13 mouse cellular contexts compared by ENCODE assay signal in the genomic region with DNA sequence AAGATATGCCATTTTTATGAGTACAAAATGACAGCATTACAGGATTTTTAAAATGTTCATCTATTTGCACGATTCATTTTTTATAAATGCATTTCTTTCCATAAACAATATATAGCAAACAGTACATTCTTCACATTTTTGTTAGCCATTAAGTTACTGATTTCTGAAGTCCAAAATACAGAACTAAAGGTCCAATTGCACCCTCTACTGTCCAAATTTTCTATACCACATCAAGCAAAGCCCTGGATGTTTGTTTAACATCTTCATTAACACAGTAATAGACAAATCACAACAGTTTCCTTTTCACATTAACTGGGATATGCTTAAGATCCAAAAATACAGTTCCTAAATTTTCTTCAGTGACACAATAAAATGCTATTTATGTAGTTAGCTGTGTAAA.
DNase-seq lines count a peak whose midpoint lies in the region; ATAC-seq and TF ChIP-seq lines count a peak whose summit lies in the region.
"Had no signal": no experiment of that assay in that cellular context is flagged by ENCODE, and none has a peak within 500 bp of the region (broad histone marks: within the 10 kb centered on the region; RNA-seq: fewer than 3 reads in every experiment).

No protein-coding gene starts in this region.

- H3K4me1 ChIP-seq in heart, adult 2 months (ENCODE audit: control insufficient read depth, insufficient read depth, low read length), result no peaks in the 10 kb centered on the region
- no peaks in the 10 kb centered on the region for H3K4me1 ChIP-seq in heart, embryonic 11.5 days (ENCODE audit: control insufficient read depth, insufficient read depth, low read length)
- no peaks in the 10 kb centered on the region for H3K4me1 ChIP-seq in limb, embryonic 14.5 days (ENCODE audit: control insufficient read depth, insufficient read depth, low read length)
- no peaks in the 10 kb centered on the region for H3K4me1 ChIP-seq in limb, embryonic 10.5 days
- H3K4me1 ChIP-seq in heart, embryonic 10.5 days, result no peaks in the 10 kb centered on the region
- H3K4me1 ChIP-seq: hindbrain, embryonic 12.5 days; limb, embryonic 15.5 days; midbrain, embryonic 10.5 days; neural tube, embryonic 15.5 days had no signal

- no peak overlapping the region for H3K9ac ChIP-seq in heart, adult 2 months (ENCODE audit: low read depth, low read length)
- H3K9ac ChIP-seq in heart, embryonic 11.5 days (ENCODE audit: low read depth, low read length), result no peak overlapping the region
- H3K9ac ChIP-seq in limb, embryonic 14.5 days (ENCODE audit: low read depth, low read length, severe bottlenecking), result no peak overlapping the region
- H3K9ac ChIP-seq: hindbrain, embryonic 12.5 days; limb, embryonic 15.5 days; neural tube, embryonic 15.5 days had no signal

- no peak for ATAC-seq in heart, embryonic 11.5 days (replicated peaks; ENCODE audit: insufficient number of reproducible peaks, low FRiP score, low TSS enrichment)
- ATAC-seq in limb, embryonic 14.5 days (ENCODE audit: low FRiP score, low read depth), result no peak

- WGBS in heart, adult 2 months, result 22% methylated on average over 1 of the region's 1 CpGs
- WGBS in heart, embryonic 11.5 days (ENCODE audit: insufficient replicate concordance), result 36% methylated on average over 1 of the region's 1 CpGs
- 28% methylated on average over 1 of the region's 1 CpGs for WGBS in limb, embryonic 14.5 days
- 54% methylated on average over 1 of the region's 1 CpGs for WGBS in limb, embryonic 10.5 days
- 32% methylated on average over 1 of the region's 1 CpGs for WGBS in heart, embryonic 10.5 days

- intact Hi-C loops in heart, adult 2 months (cut with DNase I), result loop anchor here (5.0 to 10.0 kb wide), 2 partner anchors 839 to 1016 kb away; no protein-coding TSS in a partner anchor

- no peak for TF ChIP-seq POLR2A in heart, adult 2 months (IDR thresholded peaks at IDR 0.05; ENCODE audit: insufficient read depth, low read depth, low read length)
- no peak for TF ChIP-seq POLR2A in limb, embryonic 14.5 days (IDR thresholded peaks at IDR 0.05; ENCODE audit: borderline replicate concordance, extremely low read depth, insufficient read depth, insufficient read length)

- no peaks in the 10 kb centered on the region for H3K27me3 ChIP-seq in heart, adult 2 months (ENCODE audit: control insufficient read depth, insufficient read depth, low read length)
- H3K27me3 ChIP-seq in heart, embryonic 11.5 days (ENCODE audit: control insufficient read depth, insufficient read depth, low read length), result no peaks in the 10 kb centered on the region
- no peaks in the 10 kb centered on the region for H3K27me3 ChIP-seq in limb, embryonic 14.5 days (ENCODE audit: control insufficient read depth, insufficient read depth, low read length)
- no peaks in the 10 kb centered on the region for H3K27me3 ChIP-seq in limb, embryonic 10.5 days (ENCODE audit: low read depth, poor library complexity, severe bottlenecking)
- no peaks in the 10 kb centered on the region for H3K27me3 ChIP-seq in heart, embryonic 10.5 days (ENCODE audit: insufficient read depth, poor library complexity, severe bottlenecking)
- H3K27me3 ChIP-seq: hindbrain, embryonic 12.5 days; limb, embryonic 15.5 days; neural tube, embryonic 15.5 days had no signal

- no peak overlapping the region for H3K4me3 ChIP-seq in heart, adult 2 months
- H3K4me3 ChIP-seq in heart, embryonic 11.5 days (ENCODE audit: low read depth, low read length), result no peak overlapping the region
- no peak overlapping the region for H3K4me3 ChIP-seq in limb, embryonic 14.5 days (replicated peaks; ENCODE audit: low read length)
- no peak overlapping the region for H3K4me3 ChIP-seq in limb, embryonic 10.5 days
- no peak overlapping the region for H3K4me3 ChIP-seq in heart, embryonic 10.5 days
- H3K4me3 ChIP-seq: hindbrain, embryonic 12.5 days; limb, embryonic 15.5 days; midbrain, embryonic 10.5 days; neural tube, embryonic 15.5 days had no signal

- H3K4me2 ChIP-seq in heart, embryonic 11.5 days, result no peak overlapping the region
- H3K4me2 ChIP-seq in limb, embryonic 14.5 days (replicated peaks; ENCODE audit: low read depth, low read length, severe bottlenecking), result no peak overlapping the region
- H3K4me2 ChIP-seq: hindbrain, embryonic 12.5 days; limb, embryonic 15.5 days; neural tube, embryonic 15.5 days had no signal

- H3K36me3 ChIP-seq in heart, adult 2 months (ENCODE audit: control insufficient read depth, insufficient read depth, low read length), result no peaks in the 10 kb centered on the region
- no peaks in the 10 kb centered on the region for H3K36me3 ChIP-seq in heart, embryonic 11.5 days (ENCODE audit: control insufficient read depth, insufficient read depth, low read length)
- H3K36me3 ChIP-seq in limb, embryonic 14.5 days (ENCODE audit: control insufficient read depth, insufficient read depth, low read length), result no peaks in the 10 kb centered on the region
- no peaks in the 10 kb centered on the region for H3K36me3 ChIP-seq in limb, embryonic 10.5 days
- H3K36me3 ChIP-seq in heart, embryonic 10.5 days, result no peaks in the 10 kb centered on the region
- H3K36me3 ChIP-seq: hindbrain, embryonic 12.5 days; limb, embryonic 15.5 days; midbrain, embryonic 10.5 days; neural tube, embryonic 15.5 days had no signal

- no peak for DNase-seq in heart, adult 2 months
- DNase-seq in limb, embryonic 14.5 days (ENCODE audit: low spot score), result peak; percentile 56
- no peak for DNase-seq in limb, embryonic 10.5 days (ENCODE audit: low spot score)
- peak; percentile 69 for DNase-seq in MN1 (ENCODE audit: low spot score)
- peak; percentile 2 for DNase-seq in induced T-regulatory cell, adult 2 months (ENCODE audit: low read depth)
- DNase-seq in adrenal gland, postnatal 10 days, result no peak
- no peak for DNase-seq in heart, embryonic 10.5 days (ENCODE audit: low spot score)
- DNase-seq: cerebellum, adult 11-12 months had no signal

- peak; percentile 73 for TF ChIP-seq CTCF in heart, adult 2 months (IDR thresholded peaks at IDR 0.05)

- no peak overlapping the region for H3K27ac ChIP-seq in heart, adult 2 months
- no peak overlapping the region for H3K27ac ChIP-seq in heart, embryonic 11.5 days (ENCODE audit: low read depth, low read length)
- H3K27ac ChIP-seq in limb, embryonic 14.5 days (replicated peaks; ENCODE audit: low read depth, low read length), result no peak overlapping the region
- H3K27ac ChIP-seq in limb, embryonic 10.5 days, result no peak overlapping the region
- no peak overlapping the region for H3K27ac ChIP-seq in heart, embryonic 10.5 days
- H3K27ac ChIP-seq: hindbrain, embryonic 12.5 days; limb, embryonic 15.5 days; midbrain, embryonic 10.5 days; neural tube, embryonic 15.5 days had no signal

- H3K79me2 ChIP-seq in heart, adult 2 months (replicated peaks; ENCODE audit: control insufficient read depth, insufficient read depth, low read length), result no peaks in the 10 kb centered on the region

- no peak for TF ChIP-seq EP300 in heart, adult 2 months (IDR thresholded peaks at IDR 0.05; ENCODE audit: insufficient read depth, low read depth, low read length)

- no peaks in the 10 kb centered on the region for H3K9me3 ChIP-seq in heart, embryonic 11.5 days (replicated peaks; ENCODE audit: control insufficient read depth, low read length)
- H3K9me3 ChIP-seq in limb, embryonic 14.5 days (ENCODE audit: control insufficient read depth, low read length), result no peaks in the 10 kb centered on the region
- H3K9me3 ChIP-seq in limb, embryonic 10.5 days (replicated peaks), result no peaks in the 10 kb centered on the region
- H3K9me3 ChIP-seq in heart, embryonic 10.5 days, result no peaks in the 10 kb centered on the region
- H3K9me3 ChIP-seq: hindbrain, embryonic 12.5 days; limb, embryonic 15.5 days; midbrain, embryonic 10.5 days; neural tube, embryonic 15.5 days had no signal

Comparison
In these comparisons a context has a peak if more than half of its experiments do, and no peak if none do; other contexts are left out.
1. DNase-seq: peak in limb, embryonic 14.5 days (single experiment), MN1 (single experiment) and induced T-regulatory cell, adult 2 months (single experiment); none in heart, adult 2 months (0 of 2), limb, embryonic 10.5 days (single experiment), adrenal gland, postnatal 10 days (single experiment) and heart, embryonic 10.5 days (single experiment).